Mouse (Mus musculus) mature B cell (primary cell): ENCODE measurements around the gene Hoxb1.

Source experiments
- in situ Hi-C: fragments of 300-500 bp; cut with MboI; formaldehyde crosslinking; loops from 2 replicates; pipeline ENCODE4 v1.14.3; 2019

Gene Hoxb1

DNA sequence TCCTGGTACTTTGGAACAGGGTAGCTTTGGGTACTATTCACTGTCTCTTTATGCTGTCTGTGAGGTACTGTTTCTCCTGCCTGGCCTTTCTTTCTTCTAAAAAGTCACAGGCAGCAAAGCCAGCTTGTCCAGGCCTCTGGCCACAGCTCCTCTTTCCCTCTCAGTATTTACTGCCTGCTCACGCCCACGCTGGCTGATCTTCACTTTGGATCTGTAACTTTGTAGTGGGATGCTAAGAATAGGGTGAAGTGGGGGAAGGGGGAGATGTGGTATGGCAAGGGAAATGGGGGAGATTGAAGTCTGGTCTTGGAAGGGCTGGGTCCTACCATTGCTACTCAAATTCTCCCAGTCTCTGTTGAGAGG, 31.6 kb upstream of the Hoxb1 start:
- in situ Hi-C loops = no loop called here

DNA sequence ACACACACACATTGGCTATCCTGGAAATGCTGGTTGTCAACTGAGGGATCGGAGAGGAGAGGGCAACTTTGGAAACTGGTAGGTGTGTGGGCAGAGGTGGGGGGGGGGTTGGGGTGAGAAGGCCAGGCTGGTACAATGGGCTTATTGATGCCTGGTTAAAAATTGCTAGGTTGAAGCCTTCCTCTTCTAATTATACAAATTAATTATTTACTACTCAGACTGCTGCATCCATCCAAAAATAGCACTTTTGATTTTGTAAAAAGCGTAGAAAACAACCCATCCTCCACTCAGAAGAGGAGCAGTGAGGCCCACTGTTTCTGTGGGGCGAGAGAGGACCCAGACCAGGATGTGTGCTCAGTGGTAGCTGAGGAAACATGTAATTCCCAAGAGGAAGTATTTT, 30.6 kb upstream of the Hoxb1 start:
- in situ Hi-C loops = no loop called here

DNA sequence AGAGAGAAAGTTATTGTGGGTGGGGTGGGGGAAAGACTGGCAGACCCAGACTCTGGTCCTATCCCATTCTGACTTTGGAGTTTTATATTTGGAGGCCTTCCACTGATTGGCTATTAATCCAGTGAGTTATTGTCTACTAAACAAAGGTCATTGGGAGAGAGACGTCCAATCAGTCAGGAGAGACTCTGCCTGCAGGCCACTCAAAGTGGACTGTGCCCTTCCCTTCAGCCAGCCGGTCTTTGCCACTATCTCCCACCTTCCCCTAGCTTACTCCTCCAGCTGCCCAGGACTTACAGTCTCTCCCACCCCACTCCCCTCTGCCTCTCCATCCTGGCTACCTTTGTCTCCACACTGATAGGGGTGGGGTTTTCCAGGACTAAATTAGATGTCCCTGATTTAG, 29.0 kb upstream of the Hoxb1 start:
- in situ Hi-C loops = no loop called here

DNA sequence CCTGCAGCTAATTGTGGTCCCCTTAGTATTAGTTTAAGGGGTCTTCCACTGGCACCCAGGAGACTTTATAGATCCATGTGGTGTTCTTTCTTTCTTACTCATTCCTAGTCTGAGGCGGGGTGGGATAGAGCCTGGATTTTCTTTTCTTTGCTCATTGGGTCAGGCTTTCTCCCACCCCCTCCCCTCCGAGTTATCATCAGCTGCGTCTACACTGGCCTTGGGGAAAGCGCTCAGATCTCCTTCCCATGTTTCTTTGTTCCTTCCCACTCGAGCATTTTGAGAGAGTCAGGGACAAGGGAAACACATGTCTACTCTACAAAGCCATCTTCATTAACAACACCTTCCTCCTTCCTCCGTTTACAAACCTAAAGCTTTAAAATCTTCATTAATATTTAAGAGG, 28.5 kb upstream of the Hoxb1 start:
- in situ Hi-C loops = no loop called here

DNA sequence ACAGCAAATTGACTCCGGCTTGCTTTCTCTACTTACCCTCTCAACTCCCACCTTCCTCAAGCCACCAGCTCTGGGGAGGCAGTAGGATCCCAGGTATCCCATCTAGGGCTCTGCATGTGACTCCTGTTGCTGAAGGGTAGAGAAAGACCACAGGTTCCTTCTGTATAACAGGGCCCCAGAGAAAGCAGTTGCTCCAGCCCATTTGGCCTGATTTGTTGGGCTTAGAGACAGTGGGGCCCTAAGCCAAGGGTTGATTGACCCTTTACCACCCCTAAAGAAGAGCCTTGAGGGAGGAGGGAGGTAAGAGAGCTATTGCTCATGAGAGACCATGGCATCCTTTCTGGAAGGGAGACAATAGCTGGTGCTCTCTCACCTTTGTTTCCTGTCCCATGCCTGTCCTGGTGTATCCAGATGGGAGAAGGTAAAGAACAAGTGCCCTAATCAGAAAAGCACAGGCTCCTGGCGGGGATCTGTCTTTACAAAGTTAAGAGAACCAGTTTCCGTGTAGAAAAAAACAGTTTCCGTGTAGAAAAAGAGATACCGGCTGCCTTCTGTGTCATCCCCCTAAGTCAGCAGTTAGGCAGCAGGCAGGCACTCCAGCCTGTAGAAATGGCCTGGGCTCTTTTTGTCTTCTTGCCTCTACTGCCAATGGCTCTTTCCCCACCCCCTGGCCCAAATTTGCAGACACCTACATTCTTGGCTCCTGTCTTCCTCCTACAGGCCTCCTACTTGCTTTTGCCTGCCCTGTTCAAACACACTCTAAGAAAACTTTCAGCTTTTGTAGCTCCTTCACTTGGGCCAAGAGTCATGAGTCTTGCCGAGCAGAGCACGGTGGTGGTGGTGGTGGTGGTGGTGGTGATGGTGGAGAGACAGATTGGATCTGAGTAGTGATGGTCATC, 26.3 kb upstream of the Hoxb1 start:
- in situ Hi-C loops = no loop called here

DNA sequence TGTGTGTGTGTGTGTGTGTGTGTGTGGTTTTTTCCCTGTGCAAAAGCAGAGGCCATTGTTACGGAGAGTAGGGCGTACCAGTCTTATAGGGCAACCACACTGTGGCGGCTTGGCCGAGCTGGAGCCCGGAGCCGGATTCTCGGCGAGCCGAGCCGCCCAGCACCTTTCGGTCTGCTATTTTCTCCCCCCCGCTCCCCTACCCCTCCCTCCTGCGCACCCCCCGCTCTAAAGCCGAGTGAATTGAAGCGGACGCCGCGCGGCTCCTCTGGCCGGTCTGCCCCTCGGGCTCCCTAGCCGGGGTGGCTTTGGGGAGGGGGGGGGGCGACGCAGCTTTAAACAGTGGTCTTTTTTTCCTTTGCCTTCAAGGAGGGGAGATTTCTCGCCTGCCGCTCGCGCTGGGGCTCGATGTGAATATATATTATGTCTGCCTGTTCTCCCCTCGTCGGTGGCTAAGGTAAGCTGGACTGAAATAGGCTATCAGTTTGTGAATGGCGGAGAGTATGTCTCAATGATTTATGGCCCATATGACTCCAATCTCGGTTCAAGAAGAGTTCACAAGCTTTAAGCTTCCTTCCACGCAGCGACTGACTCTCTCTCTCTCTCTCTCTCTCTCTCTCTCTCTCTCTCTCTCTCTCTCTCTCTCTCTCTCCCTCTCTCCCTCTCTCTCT, 24.7 kb upstream of the Hoxb1 start:
- in situ Hi-C loops = no loop called here

DNA sequence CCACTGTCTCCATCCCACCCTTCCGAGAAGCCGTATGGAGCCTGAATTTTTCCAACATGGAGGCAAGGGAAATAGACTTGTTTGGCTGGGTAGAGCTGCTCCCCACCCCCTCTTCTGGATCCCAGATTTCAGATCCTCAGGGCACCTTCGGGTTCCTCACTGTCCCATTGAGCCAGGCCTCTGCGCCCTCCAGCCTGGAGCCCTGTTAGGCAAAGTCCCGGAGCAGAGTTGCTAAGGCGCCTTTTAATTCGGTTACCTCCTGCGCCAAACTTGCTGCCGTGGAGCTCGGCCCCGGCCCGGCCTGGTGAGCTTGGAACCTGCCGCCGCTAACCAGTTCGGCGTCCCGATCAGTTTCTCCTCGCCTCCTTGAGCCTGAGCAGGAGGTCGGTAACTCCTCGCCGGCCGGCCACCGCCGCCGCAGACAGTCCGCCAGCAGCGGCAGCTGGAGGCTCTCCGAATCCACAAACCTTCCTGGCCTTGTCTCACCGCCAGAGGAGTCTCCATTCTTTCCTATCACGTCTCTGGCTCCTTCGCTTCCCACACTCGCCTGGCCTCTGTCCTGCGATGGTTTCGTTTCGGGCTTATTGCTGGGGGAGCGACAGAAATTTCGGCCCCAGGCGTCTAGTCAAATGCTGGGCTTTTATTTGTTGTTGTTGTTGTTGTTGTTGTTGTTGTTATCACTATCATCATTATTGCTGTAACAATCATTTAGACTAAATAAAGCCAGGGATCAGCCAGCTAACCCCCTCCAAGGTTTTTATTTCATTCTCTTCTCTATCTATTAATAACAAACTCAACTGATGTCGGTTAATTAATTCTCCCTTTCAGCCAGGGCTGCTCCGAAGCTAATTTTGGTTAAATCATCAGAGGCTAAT, 23.6 kb upstream of the Hoxb1 start:
- in situ Hi-C loops = no loop called here

DNA sequence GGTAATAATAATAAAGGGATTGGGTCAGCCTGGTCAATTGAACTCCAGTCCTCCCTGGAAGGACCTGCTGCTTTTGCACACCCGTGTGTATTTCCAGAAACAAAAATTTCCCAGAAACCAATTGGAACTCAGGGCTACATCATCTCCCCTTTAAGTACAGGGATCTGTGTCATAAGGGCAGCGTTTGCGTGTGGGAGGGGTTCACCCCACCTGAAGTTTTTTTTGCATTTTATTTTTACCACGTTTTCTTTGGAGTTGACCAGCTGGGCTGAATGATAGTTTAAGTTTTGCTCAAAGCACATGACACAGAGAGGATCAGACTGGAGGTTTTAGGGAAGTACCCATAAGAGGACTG, 23.0 kb upstream of the Hoxb1 start:
- in situ Hi-C loops = no loop called here

DNA sequence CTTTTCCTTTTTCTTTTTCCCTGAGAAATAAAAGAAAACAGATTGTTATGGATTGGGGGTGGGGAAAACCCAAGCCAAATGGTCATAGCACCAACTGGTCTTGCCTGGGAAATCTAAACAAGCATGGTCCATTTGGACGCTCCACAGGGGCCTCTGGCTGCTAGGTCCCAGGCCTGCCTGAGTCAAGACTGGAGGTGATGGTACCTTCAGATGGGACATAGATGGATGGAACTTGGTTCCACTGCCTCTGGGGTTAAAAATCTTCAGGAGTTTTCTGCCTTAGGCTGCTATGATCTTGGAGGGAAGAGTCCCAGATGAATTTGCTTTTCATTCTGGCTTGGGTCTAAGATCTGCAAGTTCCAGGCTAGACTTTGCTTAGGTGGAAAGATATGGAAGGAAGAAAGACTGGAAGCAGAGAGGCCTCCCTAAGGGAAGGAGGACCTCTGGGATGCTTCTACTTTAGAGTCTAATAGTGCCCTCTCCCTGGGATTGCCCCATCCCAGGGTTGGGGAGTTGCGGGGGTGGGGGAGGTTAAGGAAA, 22.3 kb upstream of the Hoxb1 start:
- in situ Hi-C loops = no loop called here

DNA sequence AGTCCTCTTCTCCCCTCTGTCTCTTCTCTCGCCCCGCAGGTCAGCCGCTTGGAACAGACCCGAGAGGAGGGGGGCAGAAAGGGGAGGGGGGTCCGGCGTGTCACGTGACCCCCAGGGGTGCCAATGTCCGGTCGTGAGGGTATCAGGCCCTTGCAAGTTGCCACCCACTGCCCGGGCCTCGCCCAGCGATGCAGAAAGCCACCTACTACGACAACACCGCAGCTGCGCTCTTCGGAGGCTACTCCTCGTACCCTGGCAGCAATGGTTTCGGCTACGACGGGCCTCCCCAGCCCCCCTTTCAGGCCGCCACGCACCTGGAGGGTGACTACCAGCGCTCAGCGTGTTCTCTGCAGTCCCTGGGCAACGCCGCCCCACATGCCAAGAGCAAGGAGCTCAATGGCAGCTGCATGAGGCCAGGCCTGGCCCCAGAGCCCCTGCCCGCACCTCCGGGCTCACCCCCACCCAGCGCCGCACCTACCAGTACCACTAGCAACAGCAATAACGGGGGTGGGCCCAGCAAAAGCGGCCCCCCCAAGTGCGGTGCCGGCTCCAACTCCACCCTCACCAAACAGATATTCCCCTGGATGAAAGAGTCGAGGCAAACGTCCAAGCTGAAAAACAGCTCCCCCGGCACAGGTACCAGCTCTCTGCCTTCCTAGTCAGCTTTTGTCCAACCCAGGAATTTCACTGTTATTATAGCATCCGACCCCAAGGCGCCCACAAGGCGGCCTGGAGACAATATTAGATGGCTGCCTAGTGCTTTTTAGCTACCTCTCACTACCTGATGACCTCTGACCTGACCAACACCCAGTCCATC, 21.3 kb upstream of the Hoxb1 start:
- in situ Hi-C loops = no loop called here

DNA sequence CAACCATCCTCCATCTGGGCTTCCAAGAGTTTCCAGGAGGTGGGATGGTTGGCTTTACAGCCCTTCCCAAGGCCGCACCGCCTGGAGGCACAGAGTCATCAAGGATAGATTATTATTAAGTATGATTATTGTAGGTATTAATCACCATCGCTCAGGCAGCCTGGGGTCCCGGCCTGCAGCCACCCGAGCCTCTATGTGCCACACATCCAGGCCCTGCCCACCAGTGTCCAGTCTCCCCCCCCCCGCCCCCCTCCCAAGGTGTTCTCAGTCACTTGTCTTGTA, 20.7 kb upstream of the Hoxb1 start:
- in situ Hi-C loops = no loop called here

DNA sequence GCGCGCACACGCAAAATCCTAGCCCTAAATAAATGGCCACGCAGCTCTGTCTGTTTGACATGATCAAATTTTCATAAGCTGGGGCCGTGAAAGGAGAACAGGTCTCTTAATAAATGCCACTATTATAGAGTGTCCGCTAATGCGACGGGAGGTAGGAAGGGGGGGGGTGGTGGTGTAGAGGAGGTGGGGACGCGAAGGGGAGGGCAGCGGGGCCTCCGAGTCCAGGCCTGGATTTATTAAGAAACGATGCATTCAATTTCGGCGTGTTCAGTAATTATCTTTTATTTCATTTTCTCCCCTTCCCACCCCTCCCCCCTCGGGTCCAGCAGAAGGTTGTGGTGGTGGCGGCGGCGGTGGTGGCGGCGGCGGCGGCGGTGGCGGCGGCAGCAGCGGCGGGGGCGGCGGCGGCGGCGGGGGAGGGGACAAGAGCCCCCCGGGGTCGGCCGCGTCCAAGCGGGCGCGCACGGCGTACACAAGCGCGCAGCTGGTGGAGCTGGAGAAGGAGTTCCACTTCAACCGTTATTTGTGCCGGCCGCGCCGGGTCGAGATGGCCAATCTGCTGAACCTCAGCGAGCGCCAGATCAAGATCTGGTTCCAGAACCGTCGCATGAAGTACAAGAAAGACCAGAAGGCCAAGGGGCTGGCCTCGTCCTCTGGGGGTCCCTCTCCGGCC, 20.2 kb upstream of the Hoxb1 start:
- in situ Hi-C loops = no loop called here

DNA sequence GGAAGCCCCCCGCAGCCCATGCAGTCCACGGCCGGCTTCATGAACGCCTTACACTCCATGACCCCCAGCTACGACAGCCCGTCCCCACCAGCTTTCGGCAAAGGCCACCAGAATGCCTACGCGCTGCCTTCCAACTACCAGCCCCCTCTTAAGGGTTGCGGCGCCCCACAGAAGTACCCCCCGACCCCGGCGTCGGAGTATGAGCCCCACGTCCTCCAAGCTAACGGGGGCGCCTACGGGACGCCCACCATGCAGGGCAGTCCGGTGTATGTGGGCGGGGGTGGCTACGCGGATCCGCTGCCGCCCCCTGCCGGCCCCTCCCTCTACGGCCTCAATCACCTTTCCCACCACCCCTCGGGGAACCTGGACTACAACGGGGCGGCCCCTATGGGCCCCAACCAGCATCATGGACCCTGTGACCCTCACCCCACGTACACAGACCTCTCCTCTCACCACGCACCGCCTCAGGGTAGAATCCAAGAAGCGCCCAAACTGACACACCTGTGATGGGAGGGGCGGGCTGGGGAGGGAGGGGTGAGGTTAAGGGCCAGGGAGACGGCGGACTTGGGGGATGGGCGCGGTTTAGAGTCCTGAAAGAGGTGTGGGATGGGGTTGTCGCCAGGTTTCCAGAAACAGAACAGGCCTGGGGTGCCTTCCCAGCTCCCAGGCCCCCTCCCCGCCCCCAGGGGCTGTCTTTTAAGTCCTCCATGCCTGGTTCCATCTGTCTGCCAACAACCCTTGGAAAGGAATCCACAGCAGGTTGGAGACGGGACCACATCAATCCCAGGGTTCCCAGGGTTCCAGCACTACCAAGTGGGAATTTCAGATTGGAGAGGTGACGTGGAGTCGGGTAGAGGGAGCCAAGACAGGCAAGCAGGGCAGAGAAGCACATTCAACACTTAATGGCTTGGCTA, 19.4 kb upstream of the Hoxb1 start:
- in situ Hi-C loops = no loop called here

DNA sequence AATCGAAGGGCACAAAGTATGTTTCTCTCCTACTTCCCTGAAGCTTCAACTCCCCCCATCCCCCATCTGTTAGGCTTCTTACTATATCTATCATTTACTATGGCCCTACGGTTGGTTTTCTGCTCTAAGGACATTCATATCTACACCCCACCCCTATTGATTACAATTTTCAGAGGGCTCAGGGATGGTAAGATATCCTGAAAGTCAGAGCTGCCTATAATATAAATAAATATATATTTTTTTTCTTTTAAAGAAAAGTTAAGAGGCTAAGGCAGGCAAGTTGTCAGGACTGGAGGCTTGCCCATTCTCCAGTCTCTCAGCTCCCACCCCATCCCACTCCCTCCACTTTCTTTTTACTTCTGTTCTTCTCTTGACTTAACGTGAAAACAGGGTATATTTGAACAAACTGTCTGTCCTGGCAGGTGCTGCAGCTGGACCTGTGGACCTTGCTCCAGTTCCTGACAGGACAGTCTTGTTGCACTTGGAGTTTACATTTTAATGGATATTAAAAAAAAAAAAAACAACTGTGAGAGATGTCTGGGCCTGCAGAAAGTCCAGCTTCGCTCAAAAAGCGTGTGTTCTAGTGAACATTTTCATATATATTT, 18.5 kb upstream of the Hoxb1 start:
- in situ Hi-C loops = no loop called here

DNA sequence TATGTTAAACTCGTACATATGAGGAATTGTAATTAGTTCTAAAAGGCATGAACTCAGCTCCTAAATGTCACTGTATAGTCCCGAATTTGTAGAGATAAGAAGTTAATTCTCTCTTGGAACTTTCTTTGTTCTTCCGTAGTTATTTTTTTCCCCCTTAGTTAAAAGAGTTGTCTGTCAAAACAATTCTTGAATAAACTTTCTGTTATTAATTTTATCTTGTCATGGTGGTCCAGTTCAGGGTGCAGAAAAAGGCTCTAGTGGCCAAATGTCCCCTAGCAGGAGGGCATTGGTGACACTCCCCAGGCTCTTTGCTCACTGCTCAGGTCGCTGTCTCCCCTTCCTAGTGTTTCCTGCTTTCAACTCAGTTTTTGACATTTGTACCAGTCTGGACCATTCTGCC, 17.8 kb upstream of the Hoxb1 start:
- in situ Hi-C loops = no loop called here

DNA sequence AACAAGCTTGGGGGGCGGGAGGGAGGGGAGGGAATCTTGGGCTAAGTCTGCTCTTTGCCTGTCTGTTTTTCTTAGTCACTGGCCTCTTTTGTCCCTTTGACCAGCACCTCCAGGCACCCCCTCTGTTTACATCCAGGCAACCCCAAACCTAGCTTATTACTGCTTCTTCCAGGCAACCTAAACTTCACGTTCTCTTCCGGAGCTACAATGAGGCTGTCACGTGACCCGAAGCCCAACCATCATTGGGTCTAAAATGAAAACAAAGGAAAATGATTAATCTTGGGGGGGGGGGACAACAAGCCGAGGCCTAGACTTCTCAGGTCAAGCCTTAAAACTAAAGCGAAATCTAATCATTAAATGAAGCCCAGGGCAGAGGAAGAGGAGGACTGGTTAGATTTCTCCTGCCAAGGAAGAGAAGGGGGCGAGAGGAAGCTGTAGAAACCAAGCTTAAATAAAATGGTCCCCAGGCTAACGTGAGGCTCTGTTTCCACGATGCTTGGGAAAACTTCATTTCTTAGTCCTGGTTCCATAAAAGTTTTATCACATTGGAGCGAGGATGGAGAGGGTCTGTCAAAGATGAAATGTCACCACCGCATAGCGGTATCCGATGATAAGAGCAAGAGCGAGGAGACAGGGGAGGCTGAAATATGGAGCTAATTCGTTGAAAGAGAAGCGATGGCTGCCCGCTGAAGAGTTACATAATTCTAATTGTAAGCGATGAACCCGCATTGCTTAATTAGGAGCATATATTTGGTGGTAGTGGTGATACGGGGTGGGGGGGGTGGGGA, 17.2 kb upstream of the Hoxb1 start:
- in situ Hi-C loops = no loop called here

DNA sequence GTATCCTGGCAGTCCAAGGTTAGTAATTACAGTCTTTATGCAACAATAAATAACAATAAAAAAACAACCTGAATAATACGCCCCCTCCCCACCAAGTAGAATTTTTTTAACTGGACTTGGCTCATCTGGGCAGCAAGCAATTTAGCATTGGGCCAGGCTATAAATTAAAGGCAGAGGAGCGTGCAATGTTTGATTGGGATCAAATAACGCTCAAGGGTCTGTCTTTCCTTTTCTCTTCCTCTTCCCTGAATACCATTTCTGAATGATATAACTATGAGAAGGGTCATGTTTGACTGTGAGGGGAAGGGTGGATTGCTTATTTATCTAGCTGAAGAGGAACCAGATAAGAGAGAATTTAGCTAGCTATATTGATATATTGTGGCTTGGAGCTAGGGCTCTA, 16.6 kb upstream of the Hoxb1 start:
- in situ Hi-C loops = no loop called here

DNA sequence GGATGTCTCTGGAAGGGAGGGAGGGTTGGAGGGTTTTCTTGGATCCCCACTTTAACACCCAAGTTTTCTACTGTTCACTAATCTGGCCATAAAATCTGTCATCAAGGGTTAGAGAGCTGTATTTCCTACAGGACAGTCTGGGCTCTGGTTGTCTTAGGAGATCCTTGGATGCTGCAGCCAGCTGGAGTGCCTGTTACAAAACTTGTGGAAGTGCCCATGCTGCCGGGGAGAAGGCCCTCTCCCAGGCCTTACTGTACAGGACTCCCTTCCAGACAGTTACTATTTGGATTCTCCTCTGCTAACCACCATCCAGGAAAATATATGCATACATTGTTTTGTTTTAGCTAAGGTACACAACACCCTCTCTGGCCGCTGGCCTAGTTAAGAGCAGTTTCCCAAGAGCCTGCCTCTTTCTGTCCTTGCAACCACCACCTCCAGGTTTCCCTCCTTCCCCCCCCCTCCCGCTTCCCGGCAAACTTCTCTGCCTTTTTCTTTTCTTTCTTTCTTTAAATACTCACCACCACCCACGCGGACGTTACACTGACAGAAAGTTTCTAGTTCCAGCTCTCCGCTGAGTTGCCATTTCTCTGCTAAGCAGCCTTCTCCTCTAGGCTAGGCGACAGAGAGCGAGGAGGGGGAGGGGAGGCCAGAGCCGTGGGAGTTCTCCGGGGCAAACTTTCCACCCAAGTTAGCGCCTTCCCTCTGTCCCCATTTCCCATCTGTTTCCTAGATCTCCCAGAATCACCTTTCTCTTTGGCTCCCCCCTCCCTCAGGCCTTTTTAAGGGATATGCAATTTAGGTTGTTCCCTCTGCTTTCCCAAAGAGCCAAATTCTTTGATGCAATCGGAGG, 15.8 kb upstream of the Hoxb1 start:
- in situ Hi-C loops = no loop called here
